Mouse (Mus musculus) layer of hippocampus, postnatal 25 days (tissue): Measurements from ENCODE around the gene Olfr1383. TPM values are rescaled to one million over a fixed set of nuclear protein-coding genes. Genes with fewer than 3 reads are reported as not detected.
"Not testable (repeated sequence)": the region's sequence is repeated elsewhere in the genome, so short reads cannot be mapped to it uniquely, and the experiment has no call there.

Source experiments
- DNase-seq, 2 experiments: peaks; one replicate each; pipeline ENCODE4 v3.0.0; 2022; ENCODE audit warnings: mixed read lengths in 2 of 2, low spot score in 1 of 2; ENCODE audit errors: extremely low spot score in 1 of 2
- total RNA-seq, 2 experiments: library from RNA; stranded (reverse); gene quantifications; 2 replicates each; pipeline ENCODE4 v1.2.3; 2021

The Olfr1383 gene
- total RNA-seq: under 1 TPM in 1 of 2 experiments, not detected in 1; 0.40 TPM

DNA sequence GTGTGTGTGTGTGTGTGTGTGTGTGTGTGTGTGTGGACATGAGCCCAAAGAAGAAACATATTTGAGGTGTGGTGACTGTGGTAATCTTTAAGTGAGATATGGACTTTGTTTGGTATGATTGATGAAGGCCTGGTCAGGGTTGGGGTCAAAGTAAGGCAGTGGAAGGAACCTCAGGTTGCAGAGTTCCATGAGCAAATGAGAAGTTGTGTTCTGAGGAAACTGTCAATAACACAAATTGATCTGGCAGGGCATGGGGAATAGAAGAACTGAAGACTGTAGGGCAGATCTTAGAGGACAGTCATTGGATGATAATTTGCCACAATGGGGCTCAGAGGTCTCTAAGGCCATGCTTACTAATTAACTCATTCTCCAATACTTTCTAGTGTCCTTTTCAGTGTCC lies at the start of gene Olfr1383:
TSS of gene Olfr1383 (plus strand) at position 301 of the 400 bp plus-strand sequence.
- DNase-seq: no peak

DNA sequence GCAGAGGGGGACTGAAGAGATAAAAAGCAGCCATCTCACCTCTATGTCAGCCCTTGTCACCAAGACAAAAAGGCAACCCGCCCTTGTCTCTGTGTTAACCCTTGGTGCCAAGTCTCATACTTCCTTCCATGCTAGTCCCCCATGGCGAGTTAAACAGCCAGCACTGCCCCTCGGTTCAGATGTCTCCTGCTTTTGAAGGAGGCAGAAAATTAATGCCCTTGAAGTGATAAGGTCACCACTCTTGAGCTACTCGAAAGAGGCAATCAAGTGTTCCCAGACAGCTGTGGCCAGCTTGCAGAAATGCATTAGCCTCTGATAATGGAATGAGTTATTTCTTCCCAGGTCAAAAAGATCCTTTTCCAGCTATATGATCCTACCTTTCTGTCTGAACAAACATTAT lies 33.5 kb upstream of the Olfr1383 start:
- no peak for DNase-seq

DNA sequence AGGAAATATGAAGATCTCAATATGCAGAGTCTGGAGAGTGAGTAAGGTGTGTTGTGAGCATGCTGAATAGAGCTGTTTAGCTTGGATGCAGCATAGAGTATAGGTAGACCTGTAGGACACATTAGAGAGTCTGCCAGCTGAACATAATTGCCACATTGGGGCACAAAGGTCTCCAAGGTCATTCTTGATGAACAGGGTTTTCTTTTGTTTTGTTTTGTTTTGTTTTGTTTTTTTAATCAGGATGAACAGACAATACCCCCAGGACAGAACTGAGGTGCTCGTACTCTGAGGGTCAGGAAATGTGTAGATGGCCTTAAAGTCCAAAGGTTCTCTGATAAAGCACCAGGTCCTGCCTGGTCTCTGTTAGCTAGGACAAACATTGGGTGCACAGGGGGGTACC lies 30.7 kb upstream of the Olfr1383 start, which contains the start of gene Olfr1385:
TSS of gene Olfr1385 (plus strand) at position 301 of the 400 bp plus-strand sequence.
- DNase-seq: not testable (repeated sequence)

DNA sequence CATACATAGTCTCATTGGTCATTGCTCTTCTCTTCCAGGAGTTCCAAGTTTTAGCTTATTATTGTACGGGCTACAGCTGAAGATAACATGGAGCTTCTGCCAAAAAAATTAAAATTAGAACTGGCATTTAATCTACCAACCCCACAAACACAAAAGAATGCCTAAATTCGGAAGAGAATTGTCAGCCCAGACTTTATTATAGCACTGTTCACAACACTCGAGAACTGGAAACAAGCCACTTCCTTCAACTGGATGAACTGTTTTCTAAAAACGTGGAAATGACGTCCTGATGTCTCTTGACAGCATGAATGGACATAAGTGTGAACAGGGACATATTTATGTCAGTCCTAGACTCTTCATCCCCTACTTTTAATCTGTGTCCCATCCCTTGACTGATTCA lies 1.4 kb upstream of the Olfr1383 start:
- DNase-seq: no peak

DNA sequence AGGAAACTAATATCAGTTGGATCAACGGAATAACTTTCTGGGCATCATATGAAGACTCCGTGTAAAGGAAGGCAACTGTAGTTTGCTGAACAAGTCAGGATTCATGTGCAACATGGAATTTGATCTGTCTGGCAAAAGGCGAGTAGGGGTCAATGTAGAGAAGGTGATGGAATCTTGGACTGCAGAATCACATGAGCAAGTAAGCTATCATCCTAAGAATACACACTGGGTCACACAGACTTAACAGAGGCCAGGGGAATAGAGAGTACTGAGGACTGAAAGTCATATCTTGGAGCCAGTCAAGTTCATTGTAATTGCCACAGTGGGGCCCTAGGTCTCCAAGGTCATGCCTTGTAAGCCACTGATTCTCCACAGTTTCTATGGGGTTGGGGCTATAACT lies 8.5 kb downstream of the Olfr1383 start, which contains the start of gene Olfr1382:
TSS of gene Olfr1382 (plus strand) at position 301 of the 400 bp plus-strand sequence.
- DNase-seq: no peak

DNA sequence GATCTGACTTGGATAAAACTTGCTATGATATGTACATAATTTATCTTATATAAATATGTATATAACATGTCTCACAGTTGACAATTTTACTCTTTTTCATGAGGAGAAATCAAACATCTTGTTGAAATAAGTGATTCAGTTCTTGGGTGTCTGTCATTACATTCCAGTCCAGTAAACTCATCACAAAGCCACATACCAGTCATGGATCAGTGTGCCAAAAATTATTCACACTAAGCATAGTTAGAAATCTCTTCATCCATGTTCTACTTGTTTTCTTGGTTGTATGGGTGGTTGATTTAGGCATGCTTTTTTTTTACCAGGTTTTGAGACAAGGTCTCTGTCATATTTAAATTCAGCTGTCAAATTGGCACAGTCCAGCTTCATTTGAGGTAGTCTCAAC lies 13.3 kb downstream of the Olfr1383 start:
- DNase-seq: no peak

DNA sequence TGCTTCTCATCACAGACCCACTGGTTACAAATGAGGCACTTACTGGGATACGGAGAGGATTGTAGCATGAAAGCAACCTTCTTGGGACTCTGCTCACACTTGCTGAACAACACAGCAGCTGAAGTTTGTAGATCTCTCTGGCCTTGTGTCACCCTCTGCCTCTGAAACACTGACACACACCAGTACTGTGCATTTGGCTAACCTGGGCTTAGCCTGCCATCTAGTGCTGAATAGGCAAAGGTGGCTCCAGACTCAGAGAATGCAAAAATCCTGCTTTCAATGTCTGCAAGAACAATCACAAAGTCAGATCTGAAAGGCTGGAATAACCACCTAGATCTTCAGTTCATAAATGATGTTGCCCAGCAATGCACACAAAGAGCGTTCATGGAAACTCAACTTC lies 17.2 kb downstream of the Olfr1383 start:
- DNase-seq: not testable (repeated sequence)

DNA sequence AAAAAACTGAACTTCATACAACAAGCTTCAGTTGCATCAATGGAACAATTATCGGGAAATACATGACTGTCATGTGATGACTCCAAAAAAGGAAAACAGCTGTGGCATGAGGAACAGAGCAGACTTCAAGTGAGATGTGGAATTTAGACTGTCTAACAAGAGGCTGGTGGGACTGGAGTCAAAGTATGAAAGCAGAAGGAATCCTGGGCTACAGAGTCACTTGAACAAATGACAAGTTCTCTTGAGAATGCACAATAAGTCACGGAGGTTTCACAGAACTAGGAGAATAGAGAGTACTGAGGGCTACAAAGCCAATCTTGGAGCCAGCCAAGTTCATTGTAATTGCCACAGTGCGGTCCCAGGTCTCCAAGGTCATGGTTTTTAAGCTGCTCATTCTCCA lies 23.7 kb downstream of the Olfr1383 start, which contains the start of gene Olfr1381:
TSS of gene Olfr1381 (plus strand) at position 301 of the 400 bp plus-strand sequence.
- not testable (repeated sequence) for DNase-seq

DNA sequence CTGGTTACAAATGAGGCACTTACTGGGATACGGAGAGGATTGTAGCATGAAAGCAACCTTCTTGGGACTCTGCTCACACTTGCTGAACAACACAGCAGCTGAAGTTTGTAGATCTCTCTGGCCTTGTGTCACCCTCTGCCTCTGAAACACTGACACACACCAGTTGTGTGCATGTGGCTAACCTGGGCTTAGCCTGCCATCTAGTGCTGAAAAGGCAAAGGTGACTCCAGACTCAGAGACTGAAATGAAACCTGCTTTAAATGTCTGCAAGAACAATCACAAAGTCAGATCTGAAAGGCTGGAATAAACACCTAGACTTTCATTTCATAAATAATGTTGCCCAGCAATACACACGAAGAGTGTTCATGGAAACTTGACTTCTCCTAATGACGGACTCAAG lies 34.6 kb downstream of the Olfr1383 start:
- DNase-seq: peak in 1 of 2 experiments; percentile 4

DNA sequence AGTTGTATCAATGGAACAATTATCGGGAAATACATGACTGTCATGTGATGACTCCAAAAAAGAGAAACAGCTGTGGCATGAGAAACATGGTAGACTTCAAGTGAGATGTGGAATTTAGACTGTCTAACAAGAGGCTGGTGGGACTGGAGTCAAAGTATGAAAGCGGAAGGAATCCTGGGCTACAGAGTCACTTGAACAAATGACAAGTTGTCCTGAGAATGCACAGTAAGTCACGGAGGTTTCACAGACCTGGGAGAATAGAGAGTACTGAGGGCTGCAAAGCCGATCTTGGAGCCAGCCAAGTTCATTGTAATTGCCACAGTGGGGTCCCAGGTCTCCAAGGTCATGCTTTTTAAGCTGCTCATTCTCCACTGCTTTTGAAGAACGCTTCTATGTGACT lies 37.1 kb downstream of the Olfr1383 start, which contains the start of gene Olfr1380:
TSS of gene Olfr1380 (plus strand) at position 301 of the 400 bp plus-strand sequence.
- not testable (repeated sequence) for DNase-seq

DNA sequence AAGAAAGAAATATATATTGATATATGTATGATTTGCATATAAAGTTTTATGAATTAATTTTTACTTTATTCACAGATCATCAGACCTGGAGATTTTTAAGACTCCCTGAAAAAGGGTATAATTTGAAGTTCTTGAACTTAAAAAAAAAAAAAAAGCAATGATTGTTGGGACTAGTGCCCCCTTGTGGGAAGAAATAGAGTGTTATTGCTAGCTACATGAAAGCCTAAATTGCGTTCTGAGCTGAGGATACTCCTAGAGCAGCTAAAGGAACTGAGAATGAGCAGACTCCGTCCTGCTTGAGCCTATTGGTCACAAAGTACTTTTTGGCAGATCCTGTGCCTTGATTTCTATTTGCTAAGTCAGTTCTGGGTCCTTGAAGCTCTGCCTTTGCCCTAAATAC lies 55.6 kb downstream of the Olfr1383 start:
- not testable (repeated sequence) for DNase-seq

Other genes starting within 250 kb of the Olfr1383 start
- not detected for gene Olfr1393, start 241.3 kb upstream of the Olfr1383 start, total RNA-seq
- gene Olfr1392, start 234.4 kb upstream of the Olfr1383 start, total RNA-seq: not detected
- not detected for gene Olfr10, start 214.9 kb upstream of the Olfr1383 start, total RNA-seq
- gene Olfr1391, start 196.9 kb upstream of the Olfr1383 start, total RNA-seq: not detected
- not detected for gene Olfr1390, start 184.5 kb upstream of the Olfr1383 start, total RNA-seq
- not detected for gene Olfr1389, start 96.6 kb upstream of the Olfr1383 start, total RNA-seq
- under 1 TPM; 0.42 to 0.59 TPM for gene Olfr1388, start 83.0 kb upstream of the Olfr1383 start, total RNA-seq
- not detected for gene Olfr1387, start 64.3 kb upstream of the Olfr1383 start, total RNA-seq
- not detected for gene Olfr1386, start 54.6 kb upstream of the Olfr1383 start, total RNA-seq
- gene Olfr1385, start 30.6 kb upstream of the Olfr1383 start, total RNA-seq: not detected
- gene Olfr1384, start 12.9 kb upstream of the Olfr1383 start, total RNA-seq: not detected
- not detected for gene Olfr1382, start 8.6 kb downstream of the Olfr1383 start, total RNA-seq
- gene Olfr1381, start 23.8 kb downstream of the Olfr1383 start, total RNA-seq: not detected
- not detected for gene Olfr1380, start 37.2 kb downstream of the Olfr1383 start, total RNA-seq
- 1 to 10 TPM; 1.9 to 2.5 TPM for gene Flt4, start 89.6 kb downstream of the Olfr1383 start, total RNA-seq
- under 1 TPM in 1 of 2 experiments, not detected in 1; 0.84 TPM for gene Scgb3a1, start 144.0 kb downstream of the Olfr1383 start, total RNA-seq
- 10 to 100 TPM; 43.4 to 43.6 TPM for gene Cnot6, start 193.1 kb downstream of the Olfr1383 start, total RNA-seq